ENCODE assay signal across 9 mouse cellular contexts in the genomic region with DNA sequence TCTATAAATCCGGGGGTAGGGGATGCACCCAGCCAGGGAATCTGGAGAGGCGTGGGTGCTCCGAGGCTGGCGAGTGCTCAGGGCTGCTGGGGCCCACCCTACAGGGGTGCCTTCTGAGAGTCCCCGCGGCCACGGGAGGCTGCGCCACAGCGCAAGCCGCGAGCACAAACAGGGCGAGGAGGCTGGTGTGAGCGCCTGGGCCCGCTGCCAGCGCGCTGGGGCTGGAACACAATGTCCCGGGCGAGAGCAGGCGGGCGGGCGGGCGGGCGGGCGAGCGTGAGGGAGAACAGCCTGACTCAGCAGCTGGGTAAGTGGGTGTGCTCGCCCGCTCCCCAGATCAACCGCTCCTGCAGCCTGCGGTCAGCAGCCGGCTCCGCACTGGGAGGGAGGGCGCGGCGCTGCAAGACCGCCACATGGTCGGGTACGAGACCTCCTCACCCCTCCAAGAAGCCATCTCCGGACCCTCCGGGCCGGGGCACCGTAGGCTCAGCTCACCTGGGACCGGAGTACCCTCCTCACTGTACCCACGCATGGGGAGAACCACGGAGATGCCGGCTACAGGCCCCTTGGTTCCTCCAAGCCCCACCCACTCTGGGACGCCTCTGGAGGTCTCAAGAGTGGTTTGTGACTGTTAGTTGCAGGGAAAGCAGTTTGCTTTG. TPM values are rescaled to one million over a fixed set of nuclear protein-coding genes. Genes with fewer than 3 reads are reported as not detected.
DNase-seq lines count a peak whose midpoint lies in the region; ATAC-seq and TF ChIP-seq lines count a peak whose summit lies in the region.
"Had no signal": no experiment of that assay in that cellular context is flagged by ENCODE, and none has a peak within 500 bp of the region (broad histone marks: within the 10 kb centered on the region; RNA-seq: fewer than 3 reads in every experiment).

No protein-coding gene starts in this region.

- H3K9me3 ChIP-seq in G1E (replicated peaks): 0 out of 2 replicates have a peak, but pooled peaks cover 2% of the 10 kb centered on the region
- no peaks in the 10 kb centered on the region for H3K9me3 ChIP-seq in hindbrain, embryonic 12.5 days (replicated peaks)

- peak overlapping the region; percentile 80 for H3K4me2 ChIP-seq in hindbrain, embryonic 12.5 days (replicated peaks)

- no peaks in the 10 kb centered on the region for H3K36me3 ChIP-seq in G1E (replicated peaks)
- no peaks in the 10 kb centered on the region for H3K36me3 ChIP-seq in hindbrain, embryonic 12.5 days

- H3K4me3 ChIP-seq in G1E (ENCODE audit: low read depth, low read length): peak overlapping the region; percentile 38; the same call in 1 of the 2 replicates
- peak overlapping the region; percentile 44 for H3K4me3 ChIP-seq in hindbrain, embryonic 12.5 days

- peaks cover 68% of the 10 kb centered on the region for H3K27me3 ChIP-seq in G1E (ENCODE audit: insufficient read depth, low read length)
- H3K27me3 ChIP-seq in hindbrain, embryonic 12.5 days: peaks cover 46% of the 10 kb centered on the region

- peak; percentile 43 for DNase-seq in G1E (ENCODE audit: low spot score)
- peak; percentile 81 to 92 for DNase-seq in cerebellum, adult 18-20 months
- DNase-seq in layer of hippocampus, postnatal 25 days (ENCODE audit: extremely low spot score in 1 of 2, low spot score in 1 of 2): peak; percentile 76 to 85
- peak; percentile 94 for DNase-seq in lung, postnatal 10 days
- peak; percentile 94 for DNase-seq in right cerebral cortex, adult 18-20 months
- DNase-seq in urinary bladder, adult 18-20 months (ENCODE audit: low spot score in 2 of 2): peak; percentile 82 to 90

- no peak for TF ChIP-seq CTCF in G1E (IDR thresholded peaks at IDR 0.05; ENCODE audit: low read depth, low read length)

- H3K9ac ChIP-seq in hindbrain, embryonic 12.5 days: peak overlapping the region; percentile 61

- H3K27ac ChIP-seq in hindbrain, embryonic 12.5 days: peak overlapping the region; percentile 82

- WGBS in hindbrain, embryonic 12.5 days: under 1% methylated on average over 44 of the region's 46 CpGs

- no peak for ATAC-seq in G1E (ENCODE audit: extremely low read depth, insufficient number of reproducible peaks, low FRiP score, poor library complexity, severe bottlenecking)
- peak; percentile 21; the same call in 1 of the 2 replicates for ATAC-seq in frontal cortex, adult (ENCODE audit: low TSS enrichment)
- peak; percentile 63 for ATAC-seq in hindbrain, embryonic 12.5 days (ENCODE audit: low FRiP score)

- H3K4me1 ChIP-seq in G1E (ENCODE audit: insufficient read depth, low read depth, low read length): peaks cover 20% of the 10 kb centered on the region
- H3K4me1 ChIP-seq in hindbrain, embryonic 12.5 days: peaks cover 37% of the 10 kb centered on the region

RNA-seq across cellular contexts. Expression of a gene that starts 0.8 kb away (rescaled TPM):
- 11.7 and 16.4 TPM in 2 replicates for total RNA-seq in G1E (2014; fragmentation: Nextera tagmentation)
- 14.0 and 18.5 TPM in 2 replicates for total RNA-seq in G1E (2017)
- polyA plus RNA-seq in G1E (2012): 36.6 and 41.4 TPM in 2 replicates
- polyA plus RNA-seq in hindbrain, embryonic 12.5 days (2016; fragmentation: Nextera tagmentation; extraction: Ambion mirVana): 28.3 and 32.6 TPM in 2 replicates
- 10 to 100 TPM; 62.5 to 85.0 TPM for total RNA-seq in layer of hippocampus, postnatal 25 days (2021)

RNA-seq across cellular contexts. Expression of a gene that starts 12.5 kb away (rescaled TPM):
- total RNA-seq in G1E (2014; fragmentation: Nextera tagmentation) (not detected in 2 replicates), G1E (2017) (not detected in 2 replicates)
- 0.07 TPM in 1 of 2 replicates, not detected in the other for polyA plus RNA-seq in G1E (2012)
- not detected in 2 replicates for polyA plus RNA-seq in hindbrain, embryonic 12.5 days (2016; fragmentation: Nextera tagmentation; extraction: Ambion mirVana)
- total RNA-seq in layer of hippocampus, postnatal 25 days (2021): not detected
- polyA plus RNA-seq: large intestine, adult 2 months had no signal

RNA-seq across cellular contexts. Expression of a gene that starts 31.1 kb away (rescaled TPM):
- total RNA-seq in G1E (2014; fragmentation: Nextera tagmentation) (not detected in 2 replicates), G1E (2017) (not detected in 2 replicates)
- not detected in 2 replicates for polyA plus RNA-seq in G1E (2012)
- not detected in 2 replicates for polyA plus RNA-seq in hindbrain, embryonic 12.5 days (2016; fragmentation: Nextera tagmentation; extraction: Ambion mirVana)
- not detected for total RNA-seq in layer of hippocampus, postnatal 25 days (2021)
- polyA plus RNA-seq: large intestine, adult 2 months had no signal

RNA-seq across cellular contexts. Expression of a gene that starts 42.5 kb away (rescaled TPM):
- not detected in 2 replicates for total RNA-seq in G1E (2014; fragmentation: Nextera tagmentation)
- total RNA-seq in G1E (2017): not detected in 2 replicates
- not detected in 2 replicates for polyA plus RNA-seq in G1E (2012)
- not detected in 2 replicates for polyA plus RNA-seq in hindbrain, embryonic 12.5 days (2016; fragmentation: Nextera tagmentation; extraction: Ambion mirVana)
- total RNA-seq in layer of hippocampus, postnatal 25 days (2021): not detected

RNA-seq across cellular contexts. Expression of a gene that starts 57.4 kb away (rescaled TPM):
- total RNA-seq in G1E (2014; fragmentation: Nextera tagmentation) (not detected in 2 replicates), G1E (2017) (not detected in 2 replicates)
- not detected in 2 replicates for polyA plus RNA-seq in G1E (2012)
- 2.0 and 3.4 TPM in 2 replicates for polyA plus RNA-seq in hindbrain, embryonic 12.5 days (2016; fragmentation: Nextera tagmentation; extraction: Ambion mirVana)
- total RNA-seq in layer of hippocampus, postnatal 25 days (2021): 1 to 10 TPM; 3.6 to 4.0 TPM

Comparison
In these comparisons a context has a peak if more than half of its experiments do, and no peak if none do; other contexts are left out.
1. DNase-seq: peak in every context shown above with its lines; median percentile 94 in lung, postnatal 10 days; 94 in right cerebral cortex, adult 18-20 months; 86 in cerebellum, adult 18-20 months; 86 in urinary bladder, adult 18-20 months; 80 in layer of hippocampus, postnatal 25 days; 43 in G1E.